Mouse (Mus musculus) gastrocnemius, postnatal 36 days (tissue): Measurements from ENCODE around the gene Patl2. TPM values are rescaled to one million over a fixed set of nuclear protein-coding genes. Genes with fewer than 3 reads are reported as not detected.
A peak's percentile ranks its signal among the peaks of the same experiment; 100 is the strongest.

Experiments
- DNase-seq, 2 experiments: peaks; one replicate each; pipeline ENCODE4 v3.0.0; 2022
- intact Hi-C: fragments of 180-260 bp; cut with DNase I; formaldehyde crosslinking; loops from one replicate; pipeline ENCODE4 v1.15.1; 2025
- total RNA-seq, 2 experiments: library from RNA; stranded (reverse); gene quantifications; 2 replicates each; pipeline ENCODE4 v1.2.3; 2021

The Patl2 gene
- total RNA-seq, 2 experiments from 2014 or later: not detected

DNA sequence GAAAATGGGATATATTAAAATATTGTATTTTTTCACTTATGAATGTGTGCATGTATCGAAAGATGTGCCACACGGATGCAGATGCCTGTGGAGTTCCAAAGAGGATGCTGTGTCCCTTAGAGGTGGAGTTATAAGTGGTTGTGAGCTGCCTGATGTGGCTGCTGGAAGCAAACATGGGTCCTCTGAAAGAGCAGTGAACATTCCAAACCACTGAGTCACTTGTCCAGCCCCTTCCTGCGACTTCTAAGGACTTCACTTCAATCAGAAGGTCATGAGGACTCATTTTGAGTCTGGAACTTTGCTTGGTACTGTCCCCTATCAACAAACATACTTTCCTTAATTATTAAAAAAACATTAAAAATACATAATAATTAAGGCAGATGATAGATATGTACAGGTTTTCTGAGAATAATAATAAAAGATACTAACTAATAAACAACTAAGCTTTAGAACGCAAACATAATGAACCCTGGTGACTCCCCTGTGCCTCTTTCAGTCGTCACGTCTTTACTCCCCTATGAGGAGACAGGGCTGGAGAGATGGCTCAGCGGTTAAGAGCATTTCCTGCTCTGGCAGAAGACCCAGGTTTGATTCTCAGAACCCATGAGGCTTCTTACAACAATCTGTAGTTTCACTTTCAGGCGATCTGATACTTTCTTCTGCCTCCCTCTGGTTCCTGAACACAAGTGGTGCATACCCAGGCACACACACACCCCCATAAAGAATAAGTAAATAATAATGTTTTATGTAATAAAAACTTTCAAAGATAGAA is 5.8 kb downstream of the Patl2 start:
- DNase-seq: no peak

DNA sequence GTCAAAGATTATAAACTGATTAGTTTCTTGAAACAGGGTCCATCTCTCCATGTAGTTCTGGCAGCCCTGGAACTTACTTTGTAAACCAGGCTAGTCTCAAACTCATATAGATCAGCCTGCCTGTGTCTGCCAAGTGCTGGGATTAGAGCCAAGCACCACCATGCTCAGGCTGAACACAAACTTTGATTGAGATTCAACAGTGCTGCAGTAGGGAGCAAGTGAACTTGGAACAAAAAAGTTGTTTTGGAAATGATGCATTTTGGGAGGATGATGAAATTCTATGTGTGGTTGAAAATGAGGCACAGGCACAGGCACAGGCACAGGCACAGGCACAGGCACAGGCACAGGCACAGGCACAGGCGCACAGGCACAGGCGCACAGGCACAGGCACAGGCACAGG is 13.8 kb downstream of the Patl2 start:
- intact Hi-C loops: no loop called here
- DNase-seq: no peak

More for the DNA sequence above, 5.8 kb downstream of the Patl2 start:
- intact Hi-C loops: no loop called here

DNA sequence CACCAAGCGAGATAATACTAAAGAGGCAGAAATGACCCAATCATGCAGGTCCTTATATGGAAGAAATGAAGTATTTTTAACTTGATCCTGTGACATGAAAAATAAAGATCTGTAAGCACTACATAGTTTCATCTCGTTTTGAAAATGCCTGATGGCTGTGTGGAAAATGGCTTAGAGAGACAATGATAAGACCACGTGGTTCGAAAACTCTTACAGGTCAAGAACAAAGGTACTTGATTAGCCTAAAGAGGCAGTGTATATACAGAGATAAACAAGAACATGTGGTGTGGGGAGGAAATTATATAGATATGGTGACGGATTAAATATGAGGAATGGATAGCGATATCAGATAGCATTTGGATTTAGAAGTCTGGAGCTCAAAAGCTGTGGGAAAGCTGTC is 14.7 kb downstream of the Patl2 start:
- intact Hi-C loops: no loop called here
- DNase-seq: no peak

DNA sequence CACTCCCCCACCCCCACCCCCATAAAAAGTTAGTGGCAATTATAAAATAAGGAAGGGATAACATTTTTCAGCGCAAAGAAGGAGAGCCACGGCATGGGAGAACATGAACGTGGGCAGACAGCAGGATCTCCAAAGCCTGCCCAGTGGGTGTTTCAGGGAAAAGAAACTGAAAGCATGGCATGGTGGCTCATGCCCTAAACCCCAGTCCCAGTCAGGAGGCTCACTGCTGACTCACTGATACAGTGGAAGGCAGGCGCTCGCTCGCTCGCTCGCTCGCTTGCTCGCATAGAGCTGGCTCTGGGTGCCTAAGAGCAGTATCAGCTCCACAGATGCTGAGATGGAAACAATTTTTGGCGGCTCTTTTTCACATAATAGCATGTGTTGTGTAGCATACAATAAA is 21.7 kb downstream of the Patl2 start:
- intact Hi-C loops: no loop called here
- DNase-seq: no peak

DNA sequence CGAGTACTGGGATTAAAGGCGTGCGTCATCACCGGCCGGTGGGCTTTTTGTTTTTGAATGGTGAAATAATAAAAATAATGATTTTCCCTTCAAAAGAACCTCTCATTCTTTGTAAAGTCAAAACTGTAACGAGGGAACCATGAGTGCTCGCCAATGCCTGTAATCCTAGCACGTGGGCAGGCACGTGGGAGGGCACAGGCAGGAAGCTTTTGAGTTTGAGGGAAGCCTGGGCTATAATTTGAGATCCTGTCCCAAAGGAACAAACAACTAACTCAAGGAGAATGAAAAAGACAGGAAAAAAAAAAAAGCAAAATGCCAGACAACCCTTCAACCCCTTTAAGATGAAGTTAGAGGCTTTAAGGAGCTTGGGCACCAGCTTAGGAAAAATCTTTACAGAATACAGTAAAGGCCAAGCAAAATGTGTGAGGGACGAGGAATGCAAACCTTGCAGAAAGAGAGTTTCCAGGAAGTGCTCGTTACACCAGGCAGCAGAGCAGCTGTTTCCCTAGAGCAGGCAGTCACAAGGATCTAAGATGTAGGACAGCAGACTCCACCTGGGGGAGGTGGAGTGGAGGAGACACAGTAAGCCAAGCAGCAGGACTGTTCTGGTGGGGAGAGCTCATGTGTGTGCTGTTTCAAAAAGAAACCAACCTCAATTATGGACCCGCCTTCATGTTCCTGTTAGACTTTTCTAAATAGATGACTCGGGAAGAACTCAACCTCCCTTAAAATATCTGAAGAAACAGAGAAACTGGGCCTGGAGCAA is 22.4 kb downstream of the Patl2 start:
- no peak for DNase-seq
- intact Hi-C loops: no loop called here

DNA sequence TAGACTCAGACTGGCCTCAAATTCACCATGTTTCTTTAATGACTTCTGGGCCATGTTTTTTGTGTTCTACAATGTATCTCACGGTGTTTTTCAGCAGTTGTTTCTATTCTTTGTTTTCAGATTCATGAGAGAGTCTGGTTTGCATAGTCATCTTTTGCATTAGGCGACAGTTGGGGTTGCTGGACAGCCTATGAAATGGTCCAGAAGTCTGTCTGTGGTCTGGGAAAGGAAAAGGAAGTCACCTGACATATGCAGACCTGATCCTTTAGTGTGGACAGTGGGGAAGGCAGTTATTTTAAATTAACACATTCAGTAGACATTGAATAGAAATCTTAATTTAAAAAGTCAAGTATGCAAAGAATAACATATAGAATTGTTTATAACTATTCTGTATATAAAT is 23.5 kb downstream of the Patl2 start:
- intact Hi-C loops: no loop called here
- DNase-seq: no peak

DNA sequence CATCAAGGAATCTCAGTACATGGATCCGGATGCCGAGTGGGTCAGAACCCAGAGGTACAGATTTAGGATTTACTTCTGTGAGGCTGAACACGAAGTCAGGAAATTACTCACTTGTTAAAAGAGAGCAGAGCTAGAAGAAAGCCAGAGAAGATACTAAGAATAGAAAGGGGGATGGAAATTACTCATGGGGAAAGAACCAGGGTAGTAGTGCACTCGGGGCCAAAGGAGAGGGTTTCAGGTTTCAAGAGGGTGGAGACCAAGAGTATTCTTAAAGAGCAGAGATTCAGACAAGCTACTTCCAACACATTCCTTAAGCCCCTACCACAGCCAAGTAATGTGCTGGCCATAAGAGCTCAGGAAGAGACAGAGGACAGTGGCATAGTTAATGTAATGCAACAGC is 24.4 kb downstream of the Patl2 start:
- DNase-seq: no peak
- intact Hi-C loops: no loop called here

DNA sequence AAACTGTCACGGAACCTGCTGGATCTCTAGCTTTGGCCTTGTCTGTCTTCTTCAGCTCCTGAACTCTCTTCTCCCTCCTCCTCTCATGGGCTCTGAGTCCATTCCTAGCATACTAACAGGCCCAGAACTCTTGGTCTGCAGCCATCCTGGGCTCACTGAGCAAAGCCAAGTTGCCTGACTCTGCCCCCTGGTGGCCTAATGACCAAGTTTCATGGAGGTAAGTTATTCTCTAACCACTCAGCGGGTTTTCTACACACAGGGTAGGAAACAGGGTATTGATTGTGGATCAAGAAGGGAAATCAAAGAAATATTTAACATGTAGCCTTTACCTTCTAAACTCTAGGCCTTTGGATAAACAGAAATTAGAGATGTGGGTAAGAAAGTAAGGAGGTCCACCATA is 25.3 kb downstream of the Patl2 start, which contains the start of gene Trim69:
TSS of gene Trim69 (plus strand) at position 21 of the 400 bp plus-strand sequence.
- DNase-seq: peak; percentile 76 to 84
- intact Hi-C loops: no loop called here

DNA sequence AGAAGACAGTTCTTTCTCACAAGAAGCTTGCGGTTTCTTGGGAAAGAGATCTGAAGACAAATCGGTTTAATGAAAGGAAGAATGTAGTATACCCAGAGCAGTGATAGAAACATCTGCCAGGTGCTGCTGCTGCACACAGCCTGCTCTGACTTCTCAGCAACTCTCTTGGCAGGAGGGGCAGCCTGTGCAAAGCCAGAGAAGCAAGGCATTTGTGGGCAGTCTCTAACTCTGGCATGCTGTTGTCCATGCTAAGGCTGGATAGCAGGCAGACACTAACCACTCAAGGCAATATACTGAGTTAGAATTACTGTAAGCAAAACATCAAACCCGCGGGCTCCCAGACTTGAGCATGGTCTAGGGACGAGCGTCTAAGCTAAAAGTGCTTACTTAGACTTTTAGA is 26.3 kb downstream of the Patl2 start:
- DNase-seq: no peak
- intact Hi-C loops: loop anchor here (2.0 kb wide), 2 partner anchors 41 to 89 kb away; partner anchors contain the start of gene Spg11

DNA sequence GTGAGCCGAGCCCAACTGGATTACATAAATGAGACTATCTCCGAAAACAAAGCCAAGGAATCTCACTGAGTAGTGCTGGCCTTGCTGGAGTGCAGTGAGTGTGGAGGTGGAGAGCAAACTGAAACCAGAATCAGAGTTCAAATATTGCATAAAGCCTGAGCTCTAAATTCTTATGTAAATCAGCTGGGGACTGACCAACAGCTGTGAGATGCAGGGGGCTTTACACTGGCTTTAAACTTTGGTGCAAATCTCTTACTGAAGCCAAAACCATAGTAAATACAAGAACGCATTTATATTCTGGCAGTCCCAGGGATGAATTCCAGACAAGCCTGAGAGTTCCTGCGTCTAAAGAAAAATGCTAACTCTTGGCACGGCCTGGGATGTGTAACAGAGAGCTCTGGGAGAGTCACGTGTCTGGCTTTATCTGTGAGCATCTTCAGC is 27.6 kb downstream of the Patl2 start:
- DNase-seq: no peak
- intact Hi-C loops: loop anchor here (2.0 kb wide), 2 partner anchors 40 to 88 kb away; partner anchors contain the start of gene Spg11

DNA sequence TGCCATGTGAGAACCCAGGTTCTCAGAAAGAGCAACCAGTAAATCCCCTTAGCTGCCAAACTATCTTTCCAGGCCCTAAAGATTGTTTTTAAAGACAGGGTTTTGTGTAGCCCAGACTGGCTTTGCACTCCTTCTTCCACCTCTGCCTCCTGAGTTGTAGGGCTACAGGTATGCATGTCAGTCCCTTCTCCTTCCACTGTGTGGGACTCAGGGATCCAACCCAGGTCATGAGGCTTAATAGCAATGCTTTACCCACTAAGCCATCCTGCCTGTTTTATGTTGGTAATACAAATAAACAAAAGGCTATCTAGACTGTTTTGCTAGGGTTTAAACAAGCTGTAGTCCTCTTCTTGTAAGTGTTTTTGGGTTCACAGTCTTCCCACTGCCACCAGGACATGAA is 28.4 kb downstream of the Patl2 start:
- intact Hi-C loops: no loop called here
- no peak for DNase-seq

DNA sequence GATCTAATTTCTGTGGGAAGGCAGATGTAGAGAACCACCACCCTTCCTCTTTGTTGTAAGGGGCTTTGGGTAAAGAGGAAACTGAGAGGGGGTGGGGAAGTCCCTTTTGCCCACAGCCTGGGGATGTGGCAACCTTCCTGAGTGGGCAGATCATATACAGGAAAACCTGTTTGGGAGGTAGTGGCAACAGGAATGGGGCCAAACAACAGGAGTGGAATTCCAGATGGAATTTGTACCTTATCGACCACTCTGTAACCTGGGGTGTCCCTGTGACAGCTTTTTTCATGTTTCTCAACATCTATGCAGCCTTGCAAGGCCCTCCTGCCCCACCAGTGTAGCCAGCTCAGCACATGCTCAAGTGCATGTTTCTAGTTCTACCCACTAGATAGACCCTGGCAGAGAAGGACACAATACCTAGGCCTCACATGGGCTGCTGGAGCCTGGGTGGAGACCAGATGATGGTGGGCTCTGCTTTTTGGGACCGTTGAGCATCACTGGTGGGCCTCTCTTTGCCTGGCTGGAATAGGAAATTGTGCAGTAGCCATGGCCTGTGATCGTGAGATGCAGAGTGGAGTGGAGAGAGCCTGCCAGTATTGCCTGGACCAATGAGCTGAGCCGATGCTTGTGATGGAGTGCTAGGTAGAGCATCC is 29.8 kb downstream of the Patl2 start:
- no peak for DNase-seq
- intact Hi-C loops: no loop called here

DNA sequence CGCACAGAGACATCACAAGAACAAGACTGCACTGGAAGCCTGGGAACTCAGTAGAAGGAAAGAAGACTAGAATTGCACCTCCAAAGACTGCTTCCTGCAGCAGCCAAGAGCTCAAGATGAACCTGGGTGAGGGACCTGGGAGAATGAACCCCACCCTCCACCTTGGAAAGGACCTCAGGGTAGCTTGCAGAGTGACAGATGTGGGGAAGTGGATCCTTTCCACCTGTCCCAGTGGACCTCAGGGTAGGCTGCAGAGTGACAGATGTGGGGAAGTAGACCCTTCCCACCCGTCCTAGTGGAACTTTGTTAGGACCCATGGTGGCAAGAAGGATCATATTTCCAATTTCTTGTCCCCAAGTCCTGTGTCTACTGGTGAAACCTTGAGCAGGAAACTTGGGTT is 30.7 kb downstream of the Patl2 start:
- intact Hi-C loops: no loop called here
- no peak for DNase-seq

DNA sequence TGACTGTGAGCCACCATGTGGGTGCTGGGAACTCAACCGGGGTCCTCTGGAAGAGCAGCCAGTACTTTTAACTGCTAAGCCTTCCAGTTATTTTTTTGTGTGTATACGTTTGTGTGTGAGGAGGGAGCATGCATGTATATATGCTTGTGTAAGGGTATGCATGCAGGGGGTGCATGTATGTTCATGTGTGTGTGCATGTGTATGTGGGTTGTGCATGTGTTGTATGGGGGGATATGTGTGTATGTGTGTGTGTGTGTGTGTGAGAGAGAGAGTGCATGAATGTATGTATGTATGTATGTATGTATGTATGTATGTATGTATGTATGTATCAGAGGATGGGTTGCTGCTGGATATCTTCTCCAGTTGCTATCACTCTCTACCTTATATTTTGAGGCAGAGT is 31.5 kb downstream of the Patl2 start:
- no peak for DNase-seq
- intact Hi-C loops: no loop called here

DNA sequence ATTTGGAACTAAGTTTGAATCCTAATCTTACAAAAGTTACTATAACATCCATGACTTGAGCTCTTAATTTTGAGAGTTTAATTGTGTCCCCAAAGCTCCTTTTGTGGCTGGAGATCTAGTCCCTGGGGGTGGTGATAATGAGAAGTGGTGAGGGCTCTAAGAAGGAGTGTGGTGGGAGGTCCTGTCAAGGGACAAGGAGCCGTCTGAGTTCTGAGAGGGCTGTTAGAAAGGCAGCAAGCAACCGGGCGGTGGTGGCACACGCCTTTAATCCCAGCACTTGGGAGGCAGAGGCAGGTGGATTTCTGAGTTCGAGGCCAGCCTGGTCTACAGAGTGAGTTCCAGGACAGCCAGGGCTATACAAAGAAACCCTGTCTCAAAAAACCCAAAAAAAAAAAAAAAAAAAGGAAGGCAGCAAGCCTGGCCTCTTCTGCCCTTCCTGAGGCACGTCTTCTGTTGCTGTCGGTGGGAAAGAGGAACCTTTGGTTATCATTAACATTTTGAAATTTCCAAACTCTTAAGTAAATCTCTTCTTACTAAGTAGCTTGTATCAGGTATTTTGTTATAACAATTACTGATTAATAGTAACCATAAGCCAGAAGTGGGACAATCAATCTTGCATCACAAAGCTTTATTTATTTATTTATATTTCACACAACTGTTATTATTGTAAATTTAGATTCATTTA is 32.2 kb downstream of the Patl2 start:
- no peak for DNase-seq
- intact Hi-C loops: no loop called here

DNA sequence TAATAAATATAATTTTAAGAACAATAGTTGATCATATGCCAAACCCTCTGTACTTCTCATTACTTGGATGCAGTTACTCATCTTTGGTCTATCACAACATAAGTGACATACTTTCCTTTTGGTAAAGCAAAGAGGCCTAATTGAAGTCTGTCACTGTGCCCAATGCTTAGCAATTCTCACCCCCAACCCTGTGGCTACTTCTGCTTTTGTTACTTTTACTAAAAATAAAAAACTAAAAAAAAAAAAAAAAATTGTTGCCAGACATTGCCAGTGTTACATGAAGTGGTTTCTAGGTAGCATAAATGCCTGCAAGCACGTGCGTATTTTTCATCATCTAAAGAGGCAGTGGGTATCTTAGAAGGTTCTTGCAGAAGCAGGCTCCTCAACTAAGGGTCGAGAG is 33.1 kb downstream of the Patl2 start:
- DNase-seq: no peak
- intact Hi-C loops: no loop called here

DNA sequence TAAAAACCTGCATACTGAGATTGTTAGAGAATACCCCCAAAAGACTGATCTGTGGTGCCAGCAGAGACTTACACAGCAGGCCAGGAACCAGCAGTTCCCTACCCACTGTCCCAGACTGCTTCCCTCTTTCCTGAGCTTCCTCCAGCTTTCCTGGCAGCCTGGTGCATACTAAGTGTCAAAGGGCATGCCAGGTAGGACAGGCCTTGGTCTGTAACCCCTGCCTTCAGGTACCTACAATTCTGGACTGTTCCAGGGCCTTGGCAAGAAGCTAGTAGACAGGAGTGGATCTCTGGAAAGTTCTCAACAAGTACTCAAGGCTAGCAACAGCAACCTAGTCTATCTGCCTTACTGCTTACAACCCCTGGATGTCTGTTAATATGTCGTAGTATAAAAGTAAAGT is 34.8 kb downstream of the Patl2 start:
- DNase-seq: no peak
- intact Hi-C loops: no loop called here

DNA sequence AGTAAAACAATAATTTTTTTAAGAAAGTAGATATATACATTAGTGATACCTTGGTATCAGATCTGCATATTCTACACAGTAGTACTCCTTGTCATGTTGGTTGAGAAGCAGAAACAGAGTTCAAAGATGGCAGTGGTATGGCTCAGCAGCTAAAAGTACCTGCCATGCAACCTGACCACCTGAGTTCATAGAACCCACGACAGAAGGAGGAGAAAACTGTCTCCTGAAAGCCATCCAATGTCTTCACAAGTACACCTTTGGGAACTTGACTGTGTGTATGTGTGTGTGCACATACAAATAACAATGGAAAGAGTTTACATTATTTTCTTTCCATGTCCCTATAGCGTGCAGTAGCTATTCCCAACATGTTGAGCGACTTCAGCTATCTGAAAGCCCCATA is 36.3 kb downstream of the Patl2 start:
- intact Hi-C loops: no loop called here
- DNase-seq: no peak

DNA sequence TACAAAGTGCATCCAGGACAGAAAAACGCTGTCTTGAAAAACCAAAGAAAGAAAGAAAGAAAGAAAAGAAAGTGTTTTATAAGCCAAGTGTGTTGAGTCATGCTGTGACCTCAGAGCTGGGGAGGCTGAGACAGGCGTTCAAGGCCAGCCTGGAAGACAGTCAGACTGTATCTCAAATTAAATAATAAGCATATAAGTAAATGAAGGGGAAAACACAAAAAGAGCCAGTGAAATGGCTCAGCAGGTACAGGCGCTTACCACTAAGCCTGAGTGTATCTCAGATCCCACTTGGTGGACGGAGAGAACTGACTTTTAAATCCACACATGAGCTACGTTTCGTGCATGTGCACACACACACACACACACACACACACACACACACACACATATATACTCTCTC is 36.7 kb downstream of the Patl2 start:
- DNase-seq: no peak
- intact Hi-C loops: no loop called here

DNA sequence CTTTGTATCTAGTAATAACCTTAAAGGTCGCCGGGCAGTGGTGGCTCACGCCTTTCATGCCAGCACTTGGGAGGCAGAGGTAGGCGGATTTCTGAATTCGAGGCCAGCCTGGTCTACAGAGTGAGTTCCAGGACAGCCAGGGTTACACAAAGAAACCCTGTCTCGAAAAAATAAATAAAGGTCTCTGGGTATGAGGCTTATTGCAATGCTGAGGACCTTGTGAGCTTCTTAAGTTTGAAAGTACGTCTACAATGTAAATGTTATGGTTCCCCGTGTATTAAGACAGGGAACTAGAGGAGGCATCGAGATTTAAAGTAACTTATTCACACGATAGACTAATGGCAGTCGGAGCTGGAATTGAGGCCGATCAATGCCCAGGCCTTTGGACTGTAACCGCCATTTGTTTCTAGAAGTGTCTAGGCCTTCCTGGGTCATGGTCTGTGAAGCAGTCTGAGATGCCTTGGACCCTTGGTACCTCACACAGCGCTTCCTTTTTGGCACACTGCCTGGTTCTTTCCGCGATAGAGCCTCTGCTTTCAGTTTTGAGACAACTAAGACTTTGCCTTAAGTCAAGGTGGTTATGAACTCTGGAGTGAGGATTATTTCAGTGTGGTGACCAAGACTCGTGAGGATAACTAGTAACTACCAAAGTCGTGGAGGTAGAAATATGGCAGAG is 37.6 kb downstream of the Patl2 start:
- DNase-seq: peak; percentile 45 to 46
- intact Hi-C loops: no loop called here
